Mouse (Mus musculus): ENCODE results near the gene Methig1. TPM values are rescaled to one million over a fixed set of nuclear protein-coding genes. Genes with fewer than 3 reads are reported as not detected.

The Methig1 gene
- total and polyA plus RNA-seq, 3 experiments: not detected

DNA sequence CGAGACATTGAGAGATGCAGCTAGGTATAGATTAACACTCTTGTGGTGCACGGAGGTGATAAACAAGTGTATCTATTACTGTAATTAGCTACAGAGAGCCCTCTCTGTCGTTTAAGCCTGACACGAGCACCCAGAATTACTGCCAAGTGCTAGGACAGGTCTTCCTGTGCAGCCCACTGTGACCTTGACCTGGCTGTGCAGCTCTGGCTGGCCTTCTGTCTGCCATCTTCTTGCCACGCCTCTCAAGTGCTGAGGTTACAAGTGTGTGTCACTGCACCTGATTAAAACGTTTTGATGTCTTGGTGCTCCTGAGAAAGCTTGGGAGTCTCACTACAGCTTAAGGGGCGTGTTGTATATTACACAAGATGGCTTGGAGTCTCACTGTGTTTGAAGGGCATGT, 38.1 kb downstream of the Methig1 start:
- H3K27ac ChIP-seq (ENCODE audit: control insufficient read depth, low read depth, low read length): peak overlapping the region; percentile 81
- no peak for DNase-seq (ENCODE audit: low read depth, low spot score)
- no peak for TF ChIP-seq ZC3H11A (IDR thresholded peaks at IDR 0.05; ENCODE audit: low read depth, low read length)
- TF ChIP-seq ELF1 (IDR thresholded peaks at IDR 0.05; ENCODE audit: low read depth, low read length): no peak
- 0 out of 2 replicates have a peak, but pooled peaks have one; percentile 7 for TF ChIP-seq MYC (IDR thresholded peaks at IDR 0.05; ENCODE audit: low read depth, low read length)
- 0 out of 2 replicates have a peak, but pooled peaks have one; percentile 9 for TF ChIP-seq HCFC1 (IDR thresholded peaks at IDR 0.05; ENCODE audit: low read depth, low read length)
- TF ChIP-seq MXI1 (IDR thresholded peaks at IDR 0.05; ENCODE audit: low read depth, low read length): no peak
- TF ChIP-seq SMC3 (IDR thresholded peaks at IDR 0.05; ENCODE audit: low read depth, low read length): no peak
- H3K36me3 ChIP-seq (ENCODE audit: control insufficient read depth in 1 of 2, insufficient read depth in 2 of 2, low read length in 2 of 2): peaks cover 15 to 22% of the 10 kb centered on the region in 2 experiments
- H3K9me3 ChIP-seq (replicated peaks; ENCODE audit: insufficient read depth, low read length): no peaks in the 10 kb centered on the region
- H3K79me2 ChIP-seq (ENCODE audit: control insufficient read depth, insufficient read depth, low read length, poor library complexity): no peaks in the 10 kb centered on the region
- no peak overlapping the region for H3K9ac ChIP-seq (ENCODE audit: control insufficient read depth, low read depth, low read length, poor library complexity, severe bottlenecking)
- H3K4me1 ChIP-seq (ENCODE audit: control insufficient read depth in 1 of 2, insufficient read depth in 2 of 2, low read length in 2 of 2): peaks cover 21 to 25% of the 10 kb centered on the region in 2 experiments
- no peaks in the 10 kb centered on the region for H3K27me3 ChIP-seq (ENCODE audit: control insufficient read depth in 1 of 2, insufficient read depth in 2 of 2, low read length in 2 of 2)
- no peak overlapping the region for H3K4me3 ChIP-seq (ENCODE audit: control insufficient read depth in 1 of 2, insufficient read depth in 1 of 2, low read depth in 2 of 2, low read length in 2 of 2)

DNA sequence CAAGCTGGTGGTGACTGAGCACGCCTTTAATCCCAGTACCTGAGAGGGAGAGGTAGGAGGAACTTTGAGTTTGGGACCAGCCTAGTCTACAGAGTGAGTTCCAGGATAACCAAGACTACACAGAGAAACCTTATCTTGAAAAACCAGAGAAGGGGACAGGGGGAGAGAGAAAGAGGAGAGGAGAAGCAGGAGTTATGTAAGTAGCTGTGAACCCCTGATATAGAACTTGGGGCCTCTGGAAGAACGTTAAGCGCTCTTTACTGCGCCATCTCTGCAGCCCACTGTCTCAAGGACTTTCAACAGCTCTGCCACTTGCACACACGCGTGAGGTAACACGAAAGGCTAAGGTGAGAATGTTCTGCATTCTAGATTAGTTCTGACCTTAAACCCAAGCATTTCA, 38.6 kb downstream of the Methig1 start:
- no peaks in the 10 kb centered on the region for H3K79me2 ChIP-seq (ENCODE audit: control insufficient read depth, insufficient read depth, low read length, poor library complexity)
- peak overlapping the region; percentile 81 for H3K27ac ChIP-seq (ENCODE audit: control insufficient read depth, low read depth, low read length)
- peak; percentile 86 for DNase-seq (ENCODE audit: low read depth, low spot score)
- no peaks in the 10 kb centered on the region for H3K27me3 ChIP-seq (ENCODE audit: control insufficient read depth in 1 of 2, insufficient read depth in 2 of 2, low read length in 2 of 2)
- no peaks in the 10 kb centered on the region for H3K9me3 ChIP-seq (replicated peaks; ENCODE audit: insufficient read depth, low read length)
- no peak overlapping the region for H3K4me3 ChIP-seq (ENCODE audit: control insufficient read depth in 1 of 2, insufficient read depth in 1 of 2, low read depth in 2 of 2, low read length in 2 of 2)
- H3K4me1 ChIP-seq (ENCODE audit: control insufficient read depth in 1 of 2, insufficient read depth in 2 of 2, low read length in 2 of 2): peaks cover 21 to 25% of the 10 kb centered on the region in 2 experiments
- peak overlapping the region; percentile 21 for H3K9ac ChIP-seq (ENCODE audit: control insufficient read depth, low read depth, low read length, poor library complexity, severe bottlenecking)
- H3K36me3 ChIP-seq (ENCODE audit: control insufficient read depth in 1 of 2, insufficient read depth in 2 of 2, low read length in 2 of 2): peaks cover 19 to 22% of the 10 kb centered on the region in 2 experiments
- no peak for TF ChIP-seq MAFK (IDR thresholded peaks at IDR 0.05; ENCODE audit: borderline replicate concordance, low read depth, low read length)
- no peak for TF ChIP-seq ZKSCAN1 (IDR thresholded peaks at IDR 0.05; ENCODE audit: low read depth, low read length)
- TF ChIP-seq E2F4 (IDR thresholded peaks at IDR 0.05; ENCODE audit: borderline replicate concordance, low read depth, low read length): no peak
- 0 out of 2 replicates have a peak, but pooled peaks have one; percentile 9 for TF ChIP-seq HCFC1 (IDR thresholded peaks at IDR 0.05; ENCODE audit: low read depth, low read length)
- no peak for TF ChIP-seq POLR2AphosphoS2 (IDR thresholded peaks at IDR 0.05; ENCODE audit: low read length)
- TF ChIP-seq POLR2AphosphoS5 (IDR thresholded peaks at IDR 0.05; ENCODE audit: borderline replicate concordance, low read depth, low read length): no peak
- peak; percentile 92 for TF ChIP-seq TAL1 (IDR thresholded peaks at IDR 0.05; ENCODE audit: low read length)
- no peak for TF ChIP-seq TBP (IDR thresholded peaks at IDR 0.05; ENCODE audit: low read depth, low read length)
- peak; percentile 69; the same call in 1 of the 2 replicates for TF ChIP-seq MAZ (IDR thresholded peaks at IDR 0.05; ENCODE audit: low read depth, low read length)
- TF ChIP-seq MAX (IDR thresholded peaks at IDR 0.05; ENCODE audit: low read length): no peak
- TF ChIP-seq ZMIZ1 (IDR thresholded peaks at IDR 0.05; ENCODE audit: low read depth, low read length): no peak
- TF ChIP-seq JUND (IDR thresholded peaks at IDR 0.05; ENCODE audit: low read depth, low read length): 0 out of 2 replicates have a peak, but pooled peaks have one; percentile 35
- 0 out of 2 replicates have a peak, but pooled peaks have one; percentile 11 for TF ChIP-seq BHLHE40 (IDR thresholded peaks at IDR 0.05; ENCODE audit: borderline replicate concordance, low read depth, low read length)
- no peak for TF ChIP-seq KAT2A (conservative IDR thresholded peaks at IDR 0.05; ENCODE audit: low read depth, low read length)
- TF ChIP-seq RCOR1 (IDR thresholded peaks at IDR 0.05; ENCODE audit: low read depth, low read length): peak; percentile 72
- no peak for TF ChIP-seq USF1 (IDR thresholded peaks at IDR 0.05; ENCODE audit: low read depth, low read length)
- TF ChIP-seq USF2 (IDR thresholded peaks at IDR 0.05; ENCODE audit: borderline replicate concordance in 1 of 2, insufficient read depth in 1 of 2, low read depth in 1 of 2, low read length in 2 of 2): no peak
- TF ChIP-seq NRF1 (IDR thresholded peaks at IDR 0.05; ENCODE audit: insufficient read depth, low read depth, low read length, poor library complexity, severe bottlenecking): no peak
- no peak for TF ChIP-seq GABPA (IDR thresholded peaks at IDR 0.05; ENCODE audit: low read depth, low read length)
- no peak for TF ChIP-seq ELF1 (IDR thresholded peaks at IDR 0.05; ENCODE audit: low read depth, low read length)
- no peak for TF ChIP-seq ZNF384 (IDR thresholded peaks at IDR 0.05; ENCODE audit: low read depth, low read length)
- 0 out of 2 replicates have a peak, but pooled peaks have one; percentile 9 for TF ChIP-seq MYC (IDR thresholded peaks at IDR 0.05; ENCODE audit: low read depth, low read length)
- peak; percentile 91 for TF ChIP-seq TCF12 (IDR thresholded peaks at IDR 0.05; ENCODE audit: low read depth, low read length)
- TF ChIP-seq MYB (IDR thresholded peaks at IDR 0.05; ENCODE audit: low read depth, low read length): peak; percentile 74
- TF ChIP-seq ZC3H11A (IDR thresholded peaks at IDR 0.05; ENCODE audit: low read depth, low read length): no peak
- TF ChIP-seq SMC3 (IDR thresholded peaks at IDR 0.05; ENCODE audit: low read depth, low read length): no peak
- peak; percentile 86 for TF ChIP-seq GATA1 (IDR thresholded peaks at IDR 0.05; ENCODE audit: low read depth, low read length)
- no peak for TF ChIP-seq NELFE (IDR thresholded peaks at IDR 0.05; ENCODE audit: low read depth, low read length)
- TF ChIP-seq CTCF (IDR thresholded peaks at IDR 0.05 in 2 of 3, conservative IDR thresholded peaks at IDR 0.05 in 1 of 3; ENCODE audit: control insufficient read depth in 1 of 3, insufficient read depth in 1 of 3, low read depth in 2 of 3, low read length in 3 of 3, poor library complexity in 1 of 3, severe bottlenecking in 1 of 3): no peak
- TF ChIP-seq MXI1 (IDR thresholded peaks at IDR 0.05; ENCODE audit: low read depth, low read length): no peak; the same call in 1 of the 2 replicates
